26 mouse cellular contexts compared by ENCODE assay signal in genomic region chr10:70977141-70977540, GRCm38 (mm10).
DNase-seq lines count a peak whose midpoint lies in the region; ATAC-seq and TF ChIP-seq lines count a peak whose summit lies in the region.
"Had no signal": no experiment of that assay in that cellular context is flagged by ENCODE, and none has a peak within 500 bp of the region (broad histone marks: within the 10 kb centered on the region; RNA-seq: fewer than 3 reads in every experiment).

No protein-coding gene starts in this region.

- WGBS in heart, embryonic 11.5 days (ENCODE audit: insufficient replicate concordance): 62% methylated on average over 6 of the region's 6 CpGs
- WGBS in stomach, embryonic 14.5 days: 33% methylated on average over 6 of the region's 6 CpGs
- WGBS in stomach, postnatal 0 days: 44% methylated on average over 6 of the region's 6 CpGs

- TF ChIP-seq CTCF in stomach, postnatal 0 days (IDR thresholded peaks at IDR 0.05; ENCODE audit: low read depth): no peak

- no peaks in the 10 kb centered on the region for H3K27me3 ChIP-seq in heart, embryonic 11.5 days (ENCODE audit: control insufficient read depth, insufficient read depth, low read length)
- no peaks in the 10 kb centered on the region for H3K27me3 ChIP-seq in stomach, embryonic 14.5 days (ENCODE audit: control insufficient read depth, insufficient read depth, low read length)
- no peaks in the 10 kb centered on the region for H3K27me3 ChIP-seq in stomach, postnatal 0 days (ENCODE audit: control insufficient read depth, insufficient read depth, low read length)
- H3K27me3 ChIP-seq: heart, embryonic 12.5 days; hindbrain, embryonic 15.5 days; intestine, embryonic 15.5 days had no signal

- H3K4me1 ChIP-seq in heart, embryonic 11.5 days (ENCODE audit: control insufficient read depth, insufficient read depth, low read length): no peaks in the 10 kb centered on the region
- H3K4me1 ChIP-seq in stomach, embryonic 14.5 days (ENCODE audit: control insufficient read depth, insufficient read depth, low read length): peaks cover 17% of the 10 kb centered on the region
- no peaks in the 10 kb centered on the region for H3K4me1 ChIP-seq in stomach, postnatal 0 days (replicated peaks; ENCODE audit: control insufficient read depth, insufficient read depth)
- H3K4me1 ChIP-seq: heart, embryonic 12.5 days; intestine, embryonic 15.5 days had no signal

- DNase-seq in embryo, embryonic 11 days: peak; percentile 33
- DNase-seq in embryo, embryonic 10 days (ENCODE audit: low spot score): no peak
- DNase-seq in heart, adult 11 months: peak; percentile 86
- DNase-seq in stomach, postnatal 0 days (ENCODE audit: low spot score): no peak
- DNase-seq: adrenal gland, adult 8-10 months; cerebellum, adult 9-10 months; cerebellum, postnatal 36 days; gastrocnemius, postnatal 14 days; heart, adult 18-20 months; heart, postnatal 4 days; layer of hippocampus, postnatal 36 days; liver; lung, adult 2 months; lung, postnatal 10 days; midbrain, embryonic 14.5 days; right cerebral cortex, postnatal 25 days had no signal

- no peak for ATAC-seq in heart, embryonic 11.5 days (replicated peaks; ENCODE audit: insufficient number of reproducible peaks, low FRiP score, low TSS enrichment)
- ATAC-seq in stomach, embryonic 14.5 days (ENCODE audit: insufficient number of reproducible peaks, insufficient read depth, low FRiP score, low read depth): no peak
- no peak for ATAC-seq in stomach, postnatal 0 days (ENCODE audit: low FRiP score, low TSS enrichment)
- no peak for ATAC-seq in megakaryocyte progenitor cell, adult 5-6 weeks (replicated peaks; ENCODE audit: poor library complexity)
- ATAC-seq: forebrain, embryonic 14.5 days; intestine, embryonic 15.5 days had no signal

- H3K27ac ChIP-seq in heart, embryonic 11.5 days (ENCODE audit: low read depth, low read length): no peak overlapping the region
- peak overlapping the region; percentile 58; the same call in 1 of the 2 replicates for H3K27ac ChIP-seq in stomach, embryonic 14.5 days (ENCODE audit: low read length)
- H3K27ac ChIP-seq in stomach, postnatal 0 days (replicated peaks): no peak overlapping the region
- H3K27ac ChIP-seq: hindbrain, embryonic 15.5 days; intestine, embryonic 15.5 days; liver, embryonic 14.5 days; macrophage had no signal

- no peak overlapping the region for H3K9ac ChIP-seq in heart, embryonic 11.5 days (ENCODE audit: low read depth, low read length)
- no peak overlapping the region for H3K9ac ChIP-seq in stomach, embryonic 14.5 days (replicated peaks; ENCODE audit: low read depth, low read length)
- no peak overlapping the region for H3K9ac ChIP-seq in stomach, postnatal 0 days (ENCODE audit: low read length)
- H3K9ac ChIP-seq: heart, embryonic 12.5 days; hindbrain, embryonic 15.5 days; intestine, embryonic 15.5 days; liver, embryonic 14.5 days had no signal

- H3K4me3 ChIP-seq in heart, embryonic 11.5 days (ENCODE audit: low read depth, low read length): no peak overlapping the region
- H3K4me3 ChIP-seq in stomach, embryonic 14.5 days (ENCODE audit: low read depth, low read length): no peak overlapping the region
- no peak overlapping the region for H3K4me3 ChIP-seq in stomach, postnatal 0 days (ENCODE audit: low read depth, low read length)
- H3K4me3 ChIP-seq: heart, embryonic 12.5 days; hindbrain, embryonic 15.5 days; intestine, embryonic 15.5 days had no signal

- H3K4me2 ChIP-seq in heart, embryonic 11.5 days: no peak overlapping the region
- H3K4me2 ChIP-seq in stomach, embryonic 14.5 days (replicated peaks; ENCODE audit: low read depth, low read length): no peak overlapping the region
- H3K4me2 ChIP-seq in stomach, postnatal 0 days (replicated peaks; ENCODE audit: low read depth): no peak overlapping the region
- H3K4me2 ChIP-seq: heart, embryonic 12.5 days; hindbrain, embryonic 15.5 days; intestine, embryonic 15.5 days had no signal

- no peaks in the 10 kb centered on the region for H3K9me3 ChIP-seq in heart, embryonic 11.5 days (replicated peaks; ENCODE audit: control insufficient read depth, low read length)
- H3K9me3 ChIP-seq in stomach, embryonic 14.5 days (ENCODE audit: control insufficient read depth, low read depth, low read length): no peaks in the 10 kb centered on the region
- no peaks in the 10 kb centered on the region for H3K9me3 ChIP-seq in stomach, postnatal 0 days (ENCODE audit: control insufficient read depth, low read length)
- H3K9me3 ChIP-seq: heart, embryonic 12.5 days; hindbrain, embryonic 15.5 days; intestine, embryonic 15.5 days had no signal

- no peaks in the 10 kb centered on the region for H3K36me3 ChIP-seq in heart, embryonic 11.5 days (ENCODE audit: control insufficient read depth, insufficient read depth, low read length)
- H3K36me3 ChIP-seq in stomach, embryonic 14.5 days (ENCODE audit: control insufficient read depth, insufficient read depth, low read length): no peaks in the 10 kb centered on the region
- H3K36me3 ChIP-seq in stomach, postnatal 0 days (ENCODE audit: control insufficient read depth, insufficient read depth, low read length): no peaks in the 10 kb centered on the region
- H3K36me3 ChIP-seq: G1E; hindbrain, embryonic 15.5 days; intestine, embryonic 15.5 days had no signal

- TF ChIP-seq EP300 in stomach, postnatal 0 days (optimal IDR thresholded peaks at IDR 0.05): no peak

Comparison
In these comparisons a context has a peak if more than half of its experiments do, and no peak if none do; other contexts are left out.
1. DNase-seq: peak in embryo, embryonic 11 days (single experiment) and heart, adult 11 months (single experiment); none in embryo, embryonic 10 days (single experiment) and stomach, postnatal 0 days (single experiment).